Mouse (Mus musculus) heart, adult 9 months (tissue): ENCODE data around the gene Cpeb2.

Source experiments
- DNase-seq, 2 experiments: peaks; one replicate each; pipeline ENCODE4 v3.0.0; 2022; ENCODE audit warnings: low spot score in 2 of 2

The Cpeb2 gene

DNA sequence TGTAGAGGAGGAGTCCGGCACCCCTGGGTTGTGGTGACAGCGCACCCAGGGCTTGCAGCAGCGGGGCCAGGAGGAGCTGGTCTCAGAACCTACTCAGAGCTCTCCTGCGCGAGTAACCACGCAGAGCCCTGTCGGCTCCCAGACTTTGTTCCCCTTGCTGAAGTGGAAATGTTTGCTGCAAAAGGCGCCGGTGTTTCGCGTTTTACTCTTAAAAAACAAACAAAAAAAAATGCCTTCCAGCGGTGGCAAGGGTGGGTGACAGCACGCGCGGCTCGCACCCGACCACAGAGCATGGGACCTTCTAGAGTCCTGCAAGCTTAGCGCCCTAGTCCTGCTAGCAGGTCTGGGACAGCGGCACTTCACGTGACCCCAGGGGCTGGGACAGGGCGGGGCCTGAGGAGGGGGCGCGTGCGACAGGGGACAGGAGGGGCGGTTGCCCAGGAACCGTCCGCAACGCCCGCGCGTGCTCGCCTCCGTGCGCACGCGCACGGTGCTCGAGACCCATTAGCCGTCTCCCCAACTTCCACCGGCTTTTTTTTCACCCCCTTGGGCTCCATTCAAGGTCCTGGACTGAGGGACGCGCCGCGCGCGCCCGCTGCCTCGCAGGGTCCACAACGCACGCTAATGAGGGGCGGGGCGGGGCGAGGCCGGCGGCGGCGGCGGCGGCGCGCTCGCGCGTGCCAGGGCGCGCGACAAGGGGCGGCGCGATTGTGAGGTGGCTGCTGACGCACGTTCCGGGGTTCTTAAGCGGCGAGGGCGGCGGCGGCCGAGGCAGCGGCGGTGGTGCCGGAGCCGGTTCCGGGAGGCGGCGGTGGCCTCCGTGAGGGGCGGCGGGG, at the start of gene Cpeb2:
Gene Cpeb2 (plus strand): TSS at position 691 of the 836 bp plus-strand sequence.
- DNase-seq = peak; percentile 98

- DNase-seq = no peak
These were observed 49.4 kb upstream of the Cpeb2 start for GRCm38 (mm10) chr5:43183556-43183955.

GRCm38 (mm10) chr5:43184834-43185233, 48.1 kb upstream of the Cpeb2 start:
- no peak for DNase-seq

- DNase-seq = peak in 1 of 2 experiments; percentile 16
These were observed 47.5 kb upstream of the Cpeb2 start for GRCm38 (mm10) chr5:43185478-43185877.

- DNase-seq = no peak
These were observed 32.3 kb upstream of the Cpeb2 start for GRCm38 (mm10) chr5:43200686-43201085.

DNA sequence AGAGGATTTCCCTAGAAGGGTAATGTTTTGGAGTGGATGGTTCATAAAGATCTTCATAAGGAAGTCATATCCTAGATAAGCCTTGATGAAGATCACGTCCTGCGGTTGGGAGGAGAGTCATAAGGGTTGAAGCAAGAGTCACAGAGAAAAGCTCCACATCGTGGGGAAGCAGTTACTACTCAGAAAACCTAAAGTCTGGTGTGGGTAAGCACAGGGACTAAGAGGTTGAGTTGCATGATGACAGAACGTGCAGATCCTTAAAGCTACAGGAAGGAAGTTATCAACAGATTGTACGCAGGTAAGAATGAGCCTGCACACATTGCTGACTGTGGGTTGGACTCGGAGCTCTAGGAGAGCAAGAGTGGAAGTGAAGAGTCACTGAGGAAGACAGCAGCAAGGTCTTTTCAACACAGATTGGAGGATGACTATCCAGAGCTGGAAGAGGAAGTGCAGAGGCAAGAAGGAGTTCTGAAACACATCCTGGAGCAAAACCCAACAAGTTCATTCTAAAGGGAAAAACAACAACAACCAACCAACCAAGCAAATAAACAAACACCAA, 26.4 kb upstream of the Cpeb2 start:
- no peak for DNase-seq

DNA sequence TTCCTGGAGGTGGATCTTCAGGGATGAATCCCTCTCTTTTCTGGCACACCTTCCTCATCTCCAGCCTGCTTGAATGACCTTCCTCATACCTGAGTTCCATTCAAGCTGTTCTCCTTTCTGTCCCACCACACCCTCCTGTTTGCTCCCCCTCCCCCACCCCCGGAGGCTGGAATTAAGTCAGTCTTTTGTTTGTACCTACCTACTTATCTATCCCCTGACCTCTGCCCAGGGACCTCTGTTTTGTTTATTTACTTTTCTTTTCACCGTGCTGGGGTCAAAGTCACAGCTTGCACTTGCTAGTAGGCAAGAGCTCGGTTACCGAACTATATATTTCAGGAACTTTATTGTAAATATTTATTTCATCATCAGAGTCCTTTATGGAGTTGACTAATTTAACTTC, 15.5 kb upstream of the Cpeb2 start:
- no peak for DNase-seq

DNA sequence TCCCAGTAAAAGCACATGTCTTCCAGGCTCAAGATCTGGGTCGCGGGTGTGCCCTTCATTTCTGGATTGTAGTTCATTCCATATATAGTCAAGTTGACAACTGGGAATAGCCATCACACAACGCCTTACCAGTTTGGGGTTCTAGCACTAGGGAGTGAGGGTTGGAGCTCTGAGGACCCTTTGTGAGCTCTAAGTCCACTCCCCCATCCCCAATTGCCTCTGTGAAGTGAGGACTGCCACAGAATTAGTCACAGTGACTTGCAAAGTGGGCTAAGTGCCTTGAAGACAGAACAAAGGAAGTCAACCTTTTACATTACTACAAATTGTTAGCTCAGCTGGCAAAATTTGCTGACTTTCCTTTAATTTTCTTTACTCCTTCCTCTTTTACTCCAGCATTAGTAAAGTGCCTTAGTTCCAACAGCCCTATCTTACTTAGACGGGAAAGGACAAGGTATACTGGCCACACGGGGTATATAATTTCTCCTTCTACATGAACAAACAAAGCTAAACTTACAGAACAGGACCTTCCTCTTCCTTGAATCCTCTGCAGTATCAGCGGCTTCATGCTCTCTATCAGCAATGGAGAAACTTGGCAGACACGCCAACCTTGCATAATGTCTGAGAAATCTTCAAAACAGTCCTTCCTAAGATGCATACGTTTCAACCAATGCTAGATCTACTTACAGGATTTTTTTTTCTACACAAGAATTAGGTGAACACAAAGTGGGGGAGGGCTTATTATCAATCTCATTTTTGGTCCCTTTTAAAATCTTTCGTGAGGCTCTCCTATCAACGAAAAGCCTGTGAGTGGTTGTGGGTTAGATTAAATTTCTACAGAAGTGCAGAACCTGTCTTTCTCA, 14.8 kb upstream of the Cpeb2 start:
- peak in 1 of 2 experiments; percentile 22 for DNase-seq

DNA sequence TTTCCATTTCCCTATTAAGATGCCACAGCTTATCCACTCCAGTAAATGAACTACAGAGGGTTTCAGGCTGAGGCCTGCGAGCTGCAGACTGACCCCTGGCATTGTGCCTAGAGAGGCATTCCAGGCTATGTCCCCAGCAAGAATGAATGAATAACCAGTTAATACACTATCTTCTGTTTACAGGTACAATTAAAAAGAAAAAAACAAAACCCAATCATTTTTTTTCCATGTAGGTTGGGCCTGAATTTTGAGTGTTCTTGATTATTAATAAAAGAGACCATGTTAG, 14.2 kb upstream of the Cpeb2 start:
- no peak for DNase-seq

GRCm38 (mm10) chr5:43223359-43223758, 9.6 kb upstream of the Cpeb2 start:
- DNase-seq = no peak

GRCm38 (mm10) chr5:43224245-43224644, 8.7 kb upstream of the Cpeb2 start:
- no peak for DNase-seq

DNA sequence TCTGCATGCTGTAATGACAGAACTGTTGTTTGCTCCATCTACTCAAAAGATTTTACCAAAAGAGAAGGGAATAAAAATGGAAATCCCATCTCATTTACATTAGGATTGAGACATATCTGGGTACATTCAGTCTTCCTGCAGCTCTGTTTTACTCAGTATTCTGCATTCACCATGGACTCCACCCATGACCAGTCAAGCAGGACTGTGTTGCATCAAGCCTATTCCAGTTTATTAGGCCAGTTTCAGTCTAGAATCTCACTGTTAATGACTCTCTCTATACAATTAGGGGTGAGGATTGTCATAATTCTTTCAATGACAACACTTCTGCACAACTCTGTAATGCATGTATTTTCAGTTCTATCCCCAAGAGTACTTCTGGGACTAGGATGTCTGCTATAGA, 6.8 kb upstream of the Cpeb2 start:
- DNase-seq = no peak

DNA sequence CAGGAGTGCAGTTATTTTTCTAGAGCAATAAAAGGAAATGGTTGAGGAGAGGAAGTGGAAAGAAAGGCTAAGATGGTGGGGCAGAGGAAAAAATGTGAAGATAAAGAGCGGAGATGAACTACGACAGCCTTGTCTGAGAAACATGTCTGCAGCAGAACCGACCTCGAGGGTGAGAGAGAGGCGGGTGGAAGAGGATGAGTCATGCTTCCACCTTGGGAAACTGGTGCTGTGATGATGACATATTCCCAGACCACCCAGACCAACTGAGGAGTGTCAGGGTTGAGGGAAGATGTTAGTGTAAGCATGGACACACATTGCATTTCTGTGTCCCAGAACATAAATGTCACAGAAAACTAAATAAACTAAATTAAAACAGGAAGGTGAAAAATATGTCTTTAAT, 5.4 kb upstream of the Cpeb2 start:
- DNase-seq = no peak

DNA sequence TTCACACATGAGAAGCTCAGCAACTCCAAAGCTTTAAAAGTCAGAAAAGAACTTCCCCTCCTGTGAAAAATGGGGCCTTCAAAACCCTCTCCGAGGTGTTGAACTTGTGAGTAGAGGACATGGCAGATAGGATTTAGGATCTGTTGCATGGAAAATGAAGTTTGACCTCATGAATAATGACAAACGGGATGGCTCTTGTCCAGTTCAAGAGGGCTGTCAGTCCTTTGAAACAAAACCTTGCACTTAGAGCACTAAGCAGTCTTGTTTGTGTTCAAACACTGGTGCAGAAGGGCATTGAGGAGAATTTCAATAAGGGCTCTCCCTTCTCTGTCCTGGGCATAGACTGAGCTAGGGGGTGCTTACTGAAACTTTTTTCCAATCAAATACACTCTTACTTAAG, 1.9 kb upstream of the Cpeb2 start:
- no peak for DNase-seq

GRCm38 (mm10) chr5:43232149-43232479, 856 bp upstream of the Cpeb2 start:
- no peak for DNase-seq

GRCm38 (mm10) chr5:43233316-43234181, 579 bp downstream of the Cpeb2 start:
- DNase-seq = peak; percentile 84 to 88

DNA sequence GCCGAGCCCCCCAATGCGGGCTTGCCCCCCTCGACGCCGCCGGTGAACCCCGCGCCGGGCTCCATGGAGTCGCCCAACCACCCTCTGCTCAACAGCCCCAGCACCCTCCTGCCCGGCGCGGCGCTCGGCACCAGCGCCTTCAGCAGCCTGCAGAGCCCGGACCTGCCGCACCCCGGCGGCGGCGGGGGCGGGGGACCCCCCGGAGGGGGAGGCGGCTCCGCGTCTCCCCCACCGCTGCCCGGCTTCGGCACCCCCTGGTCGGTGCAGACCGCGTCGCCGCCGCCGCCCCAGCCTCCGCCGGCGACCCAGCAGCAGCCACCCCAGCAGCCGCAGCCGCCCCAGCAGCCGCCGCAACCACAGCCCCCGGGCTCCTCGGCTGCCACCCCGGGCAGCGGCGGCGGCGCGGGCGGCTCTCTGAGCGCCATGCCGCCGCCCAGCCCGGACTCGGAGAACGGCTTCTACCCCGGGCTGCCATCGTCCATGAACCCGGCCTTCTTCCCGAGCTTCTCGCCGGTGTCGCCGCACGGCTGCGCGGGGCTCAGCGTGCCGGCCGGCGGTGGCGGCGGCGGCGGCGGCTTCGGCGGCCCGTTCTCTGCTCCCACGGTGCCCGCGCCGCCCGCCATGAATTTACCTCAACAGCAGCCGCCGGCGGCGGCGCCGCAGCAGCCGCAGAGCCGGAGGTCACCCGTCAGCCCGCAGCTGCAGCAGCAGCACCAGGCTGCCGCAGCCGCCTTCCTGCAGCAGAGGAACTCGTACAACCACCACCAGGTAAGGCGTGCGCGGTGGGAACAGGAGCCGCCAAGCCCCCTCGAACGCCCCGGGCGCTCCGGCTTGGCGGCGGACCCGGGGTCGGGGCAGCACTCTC, 1.6 kb downstream of the Cpeb2 start:
- peak; percentile 21 to 36 for DNase-seq

GRCm38 (mm10) chr5:43235186-43235785, 2.3 kb downstream of the Cpeb2 start:
- DNase-seq = peak; percentile 23 to 25

DNA sequence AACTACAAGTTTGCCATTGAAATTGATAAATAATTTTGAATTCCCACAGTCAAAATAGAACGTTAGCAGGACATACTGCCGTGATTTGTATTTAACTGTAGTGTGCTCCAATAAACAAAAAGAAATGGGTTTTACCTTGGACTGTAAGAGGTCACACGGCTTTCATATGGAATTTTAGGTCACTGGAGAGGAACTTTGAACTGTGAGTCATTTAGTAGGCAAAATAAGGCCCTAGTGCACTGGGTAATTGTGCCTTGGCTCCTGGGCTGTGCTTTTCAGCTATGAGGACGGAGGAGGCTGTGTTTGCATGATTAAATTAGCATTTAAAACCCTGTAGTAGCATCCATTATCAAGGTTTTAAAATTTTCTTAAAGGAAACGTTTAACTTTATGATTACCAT, 3.0 kb downstream of the Cpeb2 start:
- no peak for DNase-seq

GRCm38 (mm10) chr5:43236476-43236875, 3.5 kb downstream of the Cpeb2 start:
- DNase-seq = no peak

DNA sequence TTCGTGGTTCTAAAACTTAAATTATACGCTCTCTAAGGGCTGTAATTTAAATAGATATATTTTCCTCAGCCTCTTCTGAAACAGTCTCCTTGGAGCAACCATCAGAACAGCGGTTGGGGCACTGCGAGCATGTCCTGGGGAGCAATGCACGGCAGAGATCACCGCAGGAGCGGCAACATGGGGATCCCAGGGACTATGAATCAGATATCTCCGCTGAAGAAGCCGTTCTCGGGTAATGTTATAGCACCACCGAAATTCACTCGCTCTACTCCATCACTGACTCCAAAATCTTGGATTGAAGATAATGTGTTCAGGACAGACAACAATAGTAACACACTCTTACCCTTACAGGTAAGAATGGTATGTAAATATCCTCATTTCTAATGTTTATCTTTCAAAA, 4.3 kb downstream of the Cpeb2 start:
- no peak for DNase-seq
